Mouse (Mus musculus) limb, embryonic 14.5 days (tissue): Measurements from ENCODE around the gene Stum. TPM values are rescaled to one million over a fixed set of nuclear protein-coding genes. Genes with fewer than 3 reads are reported as not detected.

Source experiments
- ATAC-seq: fragments of 200-750 bp; cut with Nextera tagmentation; 2 replicates; pipeline ENCODE4 v1.8.0; 2017; ENCODE audit warnings: low read depth, moderate number of reproducible peaks, moderate TSS enrichment; ENCODE audit not compliant: low FRiP score
- DNase-seq: peaks from one replicate; pipeline ENCODE4 v3.0.0-alpha.2; 2015; ENCODE audit warnings: low spot score
- H3K27ac ChIP-seq: fragments of 300-500 bp; sonication (generic); replicated peaks from 2 replicates; pipeline ENCODE4 v1.5.1; 2014; ENCODE audit warnings: low read depth, mild to moderate bottlenecking, low read length, moderate library complexity, mixed read lengths
- H3K27me3 ChIP-seq: fragments of 300-500 bp; sonication (generic); 2 replicates; pipeline ENCODE4 v1.6.1; 2014; ENCODE audit warnings: low read length, mixed read lengths; ENCODE audit not compliant: control insufficient read depth, insufficient read depth
- H3K36me3 ChIP-seq: fragments of 300-500 bp; sonication (generic); 2 replicates; pipeline ENCODE4 v1.6.1; 2014; ENCODE audit warnings: mild to moderate bottlenecking, low read length, moderate library complexity, mixed read lengths; ENCODE audit not compliant: control insufficient read depth, insufficient read depth
- H3K4me1 ChIP-seq: fragments of 300-500 bp; sonication (generic); 2 replicates; pipeline ENCODE4 v1.6.1; 2014; ENCODE audit warnings: antibody characterized with exemption, low read length, mixed read lengths; ENCODE audit not compliant: control insufficient read depth, insufficient read depth
- H3K4me2 ChIP-seq: fragments of 300-500 bp; sonication (generic); replicated peaks from 2 replicates; pipeline ENCODE4 v1.6.1; 2014; ENCODE audit warnings: low read depth, mild to moderate bottlenecking, low read length, moderate library complexity; ENCODE audit not compliant: severe bottlenecking
- H3K4me3 ChIP-seq: fragments of 300-500 bp; sonication (generic); replicated peaks from 2 replicates; pipeline ENCODE4 v1.5.1; 2014; ENCODE audit warnings: low read length
- H3K9ac ChIP-seq: fragments of 300-500 bp; sonication (generic); 2 replicates; pipeline ENCODE4 v1.6.1; 2014; ENCODE audit warnings: mild to moderate bottlenecking, low read depth, low read length, moderate library complexity; ENCODE audit not compliant: severe bottlenecking
- H3K9me3 ChIP-seq: fragments of 300-500 bp; sonication (generic); 2 replicates; pipeline ENCODE4 v1.6.1; 2016; ENCODE audit warnings: low read length; ENCODE audit not compliant: control insufficient read depth
- POLR2A ChIP-seq: fragments of 200-500 bp; IDR thresholded peaks from 2 replicates; pipeline ENCODE4 v1.8.0; 2012; ENCODE audit warnings: inconsistent platforms, mild to moderate bottlenecking, moderate library complexity, borderline replicate concordance; ENCODE audit not compliant: insufficient read depth, insufficient read length; ENCODE audit errors: extremely low read depth
- WGBS: fragments of 180-500 bp; shearing (Covaris S2); extraction: QIAGEN DNeasy Blood & Tissue Kit; methylation state at CpG from one replicate; pipeline ENCODE4 v1.1.7; 2014; 5-methylcytosine and 5-hydroxymethylcytosine counted together
- polyA plus RNA-seq, 2 experiments: library from polyadenylated mRNA; depleted of rRNA in 1 of 2; stranded (reverse) in 1 of 2; unstranded in 1 of 2; fragments of >200 nt; fragmentation: Nextera tagmentation in 1 of 2; extraction: Ambion mirVana in 1 of 2; gene quantifications; 2 replicates each; pipeline versions ENCODE4 v1.2.1 to v1.2.3; 2012 to 2014

Gene Stum
- polyA plus RNA-seq (2012; rRNA removed): 6.3 TPM in 2 replicates
- 3.9 and 5.8 TPM in 2 replicates for polyA plus RNA-seq (2014; fragmentation: Nextera tagmentation; extraction: Ambion mirVana)

GRCm38 (mm10) chr1:180483399-180484291 is at the start of gene Stum:
Gene Stum (minus strand): TSS chr1:180483504.
- DNase-seq (peak; percentile 67), ATAC-seq (peak; percentile 83)
- Histone ChIP-seq H3K36me3 (no peaks in the 10 kb centered on the region), H3K27me3 (peaks cover 29% of the 10 kb centered on the region), H3K4me1 (peaks cover 15% of the 10 kb centered on the region), H3K27ac (no peak within 1 kb of the TSS), H3K4me2 (peak within 1 kb of the TSS; percentile 69), H3K9ac (peak within 1 kb of the TSS; percentile 36; the same call in 1 of the 2 replicates), H3K9me3 (no peaks in the 10 kb centered on the region), H3K4me3 (peak within 1 kb of the TSS; percentile 38)
- TF ChIP-seq POLR2A: no peak
- 3% methylated on average over 37 of the region's 40 CpGs for WGBS

GRCm38 (mm10) chr1:180532671-180533070 is 49.4 kb upstream of the Stum start:
- 95% methylated on average over 11 of the region's 11 CpGs for WGBS
- H3K4me2 ChIP-seq: no peak overlapping the region
- no peak overlapping the region for H3K27ac ChIP-seq
- ATAC-seq (no peak), DNase-seq (no peak)
- no peak for TF ChIP-seq POLR2A
- no peak overlapping the region for H3K9ac ChIP-seq
- no peaks in the 10 kb centered on the region for H3K4me1 ChIP-seq
- no peak overlapping the region for H3K4me3 ChIP-seq
- no peaks in the 10 kb centered on the region for H3K36me3 ChIP-seq
- H3K27me3 ChIP-seq: no peaks in the 10 kb centered on the region
- peaks cover 13% of the 10 kb centered on the region for H3K9me3 ChIP-seq

GRCm38 (mm10) chr1:180530457-180531263 is 47.4 kb upstream of the Stum start:
- no peak for ATAC-seq
- 56% methylated on average over 8 of the region's 8 CpGs for WGBS
- TF ChIP-seq POLR2A: no peak
- no peak overlapping the region for H3K9ac ChIP-seq
- no peak for DNase-seq
- no peaks in the 10 kb centered on the region for H3K36me3 ChIP-seq
- no peak overlapping the region for H3K4me3 ChIP-seq
- no peak overlapping the region for H3K4me2 ChIP-seq
- no peaks in the 10 kb centered on the region for H3K4me1 ChIP-seq
- peaks cover 13% of the 10 kb centered on the region for H3K9me3 ChIP-seq
- H3K27me3 ChIP-seq: no peaks in the 10 kb centered on the region
- no peak overlapping the region for H3K27ac ChIP-seq

- Histone ChIP-seq H3K9ac (no peak overlapping the region), H3K4me2 (no peak overlapping the region), H3K36me3 (no peaks in the 10 kb centered on the region), H3K27ac (no peak overlapping the region), H3K4me3 (no peak overlapping the region), H3K27me3 (no peaks in the 10 kb centered on the region), H3K4me1 (no peaks in the 10 kb centered on the region), H3K9me3 (peaks cover 13% of the 10 kb centered on the region)
- WGBS: 89% methylated on average over 7 of the region's 7 CpGs
- no peak for DNase-seq
- no peak for TF ChIP-seq POLR2A
- ATAC-seq: no peak
Observed at GRCm38 (mm10) chr1:180529847-180530246, 46.5 kb upstream of the Stum start.

GRCm38 (mm10) chr1:180525301-180525700 is 42.0 kb upstream of the Stum start:
- 79% methylated on average over 1 of the region's 1 CpGs for WGBS
- TF ChIP-seq POLR2A: no peak
- no peak overlapping the region for H3K9ac ChIP-seq
- no peak overlapping the region for H3K4me2 ChIP-seq
- no peaks in the 10 kb centered on the region for H3K36me3 ChIP-seq
- H3K4me1 ChIP-seq: no peaks in the 10 kb centered on the region
- DNase-seq (no peak), ATAC-seq (no peak)
- no peaks in the 10 kb centered on the region for H3K27me3 ChIP-seq
- no peak overlapping the region for H3K27ac ChIP-seq
- no peaks in the 10 kb centered on the region for H3K9me3 ChIP-seq
- H3K4me3 ChIP-seq: no peak overlapping the region
